Mouse (Mus musculus): ENCODE measurements around the gene Olfr323.
A peak's percentile ranks its signal among the peaks of the same experiment; 100 is the strongest.

Gene Olfr323

GRCm38 (mm10) chr11:58630401-58630800 is at the start of gene Olfr323:
Gene Olfr323, minus strand, starts transcription at chr11:58630501.
- no peak for DNase-seq (ENCODE audit: low read depth)

- no peak for DNase-seq (ENCODE audit: low read depth)
These were observed 41.5 kb upstream of the Olfr323 start for GRCm38 (mm10) chr11:58671825-58672224.

GRCm38 (mm10) chr11:58669252-58669651 is 39.0 kb upstream of the Olfr323 start:
- DNase-seq (ENCODE audit: low read depth) = no peak

- DNase-seq (ENCODE audit: low read depth) = no peak
These were observed 28.3 kb upstream of the Olfr323 start, which contains the start of gene Olfr322 for GRCm38 (mm10) chr11:58658596-58658995. Gene Olfr322, plus strand, starts transcription at chr11:58658782.

- DNase-seq (ENCODE audit: low read depth) = no peak
These were observed 24.9 kb upstream of the Olfr323 start for GRCm38 (mm10) chr11:58655151-58655550.

- peak; percentile 91 for DNase-seq (ENCODE audit: low read depth)
These were observed 13.0 kb upstream of the Olfr323 start for GRCm38 (mm10) chr11:58643350-58643749.

GRCm38 (mm10) chr11:58641638-58642358 is 11.5 kb upstream of the Olfr323 start:
- peak; percentile 87 for DNase-seq (ENCODE audit: low read depth)

- peak; percentile 70 for DNase-seq (ENCODE audit: low read depth)
These were observed 10.8 kb upstream of the Olfr323 start for GRCm38 (mm10) chr11:58641057-58641456.

- DNase-seq (ENCODE audit: low read depth) = peak; percentile 48
These were observed 10.1 kb upstream of the Olfr323 start, which contains the start of gene Trim58 for GRCm38 (mm10) chr11:58640272-58640867. Gene Trim58, plus strand, starts transcription at chr11:58640465.

- DNase-seq (ENCODE audit: low read depth) = no peak
These were observed 7.9 kb upstream of the Olfr323 start for GRCm38 (mm10) chr11:58638176-58638701.

- DNase-seq (ENCODE audit: low read depth) = peak; percentile 57
These were observed 6.2 kb upstream of the Olfr323 start for GRCm38 (mm10) chr11:58636376-58636977.

- no peak for DNase-seq (ENCODE audit: low read depth)
These were observed 4.6 kb upstream of the Olfr323 start for GRCm38 (mm10) chr11:58634878-58635277.

- DNase-seq (ENCODE audit: low read depth) = no peak
These were observed 4.2 kb downstream of the Olfr323 start for GRCm38 (mm10) chr11:58626146-58626545.

- DNase-seq (ENCODE audit: low read depth) = no peak
These were observed 11.5 kb downstream of the Olfr323 start for GRCm38 (mm10) chr11:58618793-58619192.

GRCm38 (mm10) chr11:58618369-58618768 is 11.9 kb downstream of the Olfr323 start:
- no peak for DNase-seq (ENCODE audit: low read depth)

GRCm38 (mm10) chr11:58615975-58616374 is 14.3 kb downstream of the Olfr323 start, which contains the start of gene 2210407C18Rik:
Gene 2210407C18Rik, minus strand, starts transcription at chr11:58616075.
- DNase-seq (ENCODE audit: low read depth) = no peak

GRCm38 (mm10) chr11:58614526-58614925 is 15.8 kb downstream of the Olfr323 start:
- DNase-seq (ENCODE audit: low read depth) = no peak

GRCm38 (mm10) chr11:58613359-58613758 is 16.9 kb downstream of the Olfr323 start:
- no peak for DNase-seq (ENCODE audit: low read depth)

- no peak for DNase-seq (ENCODE audit: low read depth)
These were observed 23.3 kb downstream of the Olfr323 start for GRCm38 (mm10) chr11:58607030-58607429.

- no peak for DNase-seq (ENCODE audit: low read depth)
These were observed 24.0 kb downstream of the Olfr323 start for GRCm38 (mm10) chr11:58606177-58606919.

GRCm38 (mm10) chr11:58605228-58605627 is 25.1 kb downstream of the Olfr323 start:
- DNase-seq (ENCODE audit: low read depth) = no peak

GRCm38 (mm10) chr11:58604688-58605087 is 25.6 kb downstream of the Olfr323 start:
- DNase-seq (ENCODE audit: low read depth) = no peak

All from c-Kit-positive CD71-positive TER-119-negative erythroid progenitor cells, embryonic 14.5 days (primary cell).